Mouse (Mus musculus): ENCODE data around the gene Spast.
"Not testable (repeated sequence)": the region's sequence is repeated elsewhere in the genome, so short reads cannot be mapped to it uniquely, and the experiment has no call there.

Gene Spast

GRCm38 (mm10) chr17:74338937-74339804 lies at the start of gene Spast:
Gene Spast (plus strand): TSS chr17:74338987.
- DNase-seq: peak; percentile 63 to 80

- no peak for DNase-seq
Observed at GRCm38 (mm10) chr17:74290198-74290597, 48.6 kb upstream of the Spast start.

GRCm38 (mm10) chr17:74290869-74291268 lies 47.9 kb upstream of the Spast start:
- DNase-seq: no peak

GRCm38 (mm10) chr17:74291640-74292361 lies 47.0 kb upstream of the Spast start:
- no peak for DNase-seq

GRCm38 (mm10) chr17:74293687-74294425 lies 44.9 kb upstream of the Spast start:
- DNase-seq: no peak

GRCm38 (mm10) chr17:74294426-74295025 lies 44.3 kb upstream of the Spast start:
- DNase-seq: peak; percentile 79 to 81

- peak; percentile 68 to 80 for DNase-seq
Observed at GRCm38 (mm10) chr17:74295026-74295970, 43.5 kb upstream of the Spast start, which contains the start of gene Memo1. Gene Memo1 (minus strand): TSS chr17:74295521.

GRCm38 (mm10) chr17:74296076-74296823 lies 42.5 kb upstream of the Spast start:
- DNase-seq: no peak

- DNase-seq: not testable (repeated sequence)
Observed at GRCm38 (mm10) chr17:74296991-74297390, 41.8 kb upstream of the Spast start.

- DNase-seq: no peak
Observed at GRCm38 (mm10) chr17:74300089-74300488, 38.7 kb upstream of the Spast start.

- no peak for DNase-seq
Observed at GRCm38 (mm10) chr17:74304060-74304459, 34.7 kb upstream of the Spast start.

- DNase-seq: no peak
Observed at GRCm38 (mm10) chr17:74305616-74306015, 33.2 kb upstream of the Spast start.

- DNase-seq: no peak
Observed at GRCm38 (mm10) chr17:74306021-74306420, 32.8 kb upstream of the Spast start.

GRCm38 (mm10) chr17:74315445-74316308 lies 23.1 kb upstream of the Spast start:
- DNase-seq: no peak

GRCm38 (mm10) chr17:74316309-74316863 lies 22.4 kb upstream of the Spast start:
- DNase-seq: peak; percentile 83 to 91

GRCm38 (mm10) chr17:74318721-74319120 lies 20.1 kb upstream of the Spast start:
- DNase-seq: no peak

GRCm38 (mm10) chr17:74322400-74323054 lies 16.3 kb upstream of the Spast start:
- DNase-seq: no peak

GRCm38 (mm10) chr17:74323844-74324243 lies 14.9 kb upstream of the Spast start, which contains the start of gene Dpy30:
Gene Dpy30 (minus strand): TSS chr17:74323944.
- DNase-seq: no peak

GRCm38 (mm10) chr17:74327195-74327594 lies 11.6 kb upstream of the Spast start:
- not testable (repeated sequence) for DNase-seq
